Mouse (Mus musculus) cortical plate, adult 2 months (tissue): Measurements from ENCODE around the gene Tsga10.

Experiments used
- CTCF ChIP-seq: fragments of 200-500 bp; IDR thresholded peaks from 2 replicates; pipeline ENCODE4 v1.5.1; 2011; ENCODE audit warnings: mild to moderate bottlenecking, control low read depth, low read length; ENCODE audit not compliant: insufficient read depth; ENCODE audit errors: extremely low read depth
- POLR2A ChIP-seq: fragments of 200-500 bp; IDR thresholded peaks from 2 replicates; pipeline ENCODE4 v1.6.1; 2011; ENCODE audit warnings: mild to moderate bottlenecking, low read length, control low read depth; ENCODE audit not compliant: insufficient read depth; ENCODE audit errors: extremely low read depth

- TF ChIP-seq POLR2A (no peak), CTCF (no peak)
Measured at GRCm38 (mm10) chr1:37738895-37739294, 127.3 kb downstream of the Tsga10 start.
